Mouse (Mus musculus) neural tube, embryonic 10.5 days (tissue): Measurements from ENCODE around the gene Pabpn1.

Experiments used
- DNase-seq: peaks from one replicate; pipeline ENCODE4 v3.0.0-alpha.2; 2017; ENCODE audit warnings: low spot score; ENCODE audit errors: extremely low spot score

The Pabpn1 gene

GRCm38 (mm10) chr14:54892200-54892599, at the start of gene Pabpn1:
Pabpn1 (plus strand) TSS chr14:54892500.
- DNase-seq = no peak

GRCm38 (mm10) chr14:54843461-54843860, 48.8 kb upstream of the Pabpn1 start:
- peak; percentile 20 for DNase-seq

- DNase-seq = no peak
Observed at GRCm38 (mm10) chr14:54855726-54856125, 36.6 kb upstream of the Pabpn1 start.

DNA sequence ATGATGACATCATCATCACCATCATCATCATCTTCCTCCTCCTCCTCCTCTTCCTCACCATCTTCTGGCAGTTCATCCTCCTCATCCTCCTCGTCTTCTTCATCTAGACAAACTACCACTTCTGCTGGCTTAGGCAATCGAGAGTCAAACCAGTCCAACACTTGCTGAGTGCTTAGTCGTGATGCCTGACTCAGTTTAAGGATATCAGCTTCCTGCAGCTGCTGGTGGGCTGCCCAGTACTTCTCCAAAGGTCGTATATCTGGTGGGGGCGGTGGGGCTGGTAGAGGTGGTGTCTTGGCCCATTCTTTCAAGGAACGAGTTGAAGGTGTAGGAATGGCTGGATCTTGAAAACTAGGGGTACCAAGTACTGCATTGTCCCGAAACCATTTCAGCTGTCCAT, 35.6 kb upstream of the Pabpn1 start:
- DNase-seq = no peak

GRCm38 (mm10) chr14:54857891-54858290, 34.4 kb upstream of the Pabpn1 start:
- no peak for DNase-seq

DNA sequence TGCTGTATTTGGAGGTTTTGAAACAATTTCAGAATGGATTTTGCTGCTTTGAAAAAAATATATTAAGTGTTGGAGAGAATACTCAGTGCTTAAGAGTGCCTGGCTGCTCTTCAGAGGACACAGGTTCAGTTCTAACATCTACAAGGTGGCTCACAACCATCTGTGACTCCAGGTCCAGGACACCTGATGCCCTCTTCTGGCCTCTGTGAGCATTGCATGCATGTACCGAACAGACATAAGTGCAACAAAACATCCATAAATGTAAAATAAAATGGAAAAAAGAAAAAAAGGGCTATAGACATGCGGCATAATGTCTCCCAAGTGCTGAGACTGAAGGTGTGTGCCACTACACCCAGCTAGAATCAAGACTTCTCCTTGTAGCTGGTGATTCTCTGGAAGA, 31.8 kb upstream of the Pabpn1 start:
- DNase-seq = peak; percentile 56

DNA sequence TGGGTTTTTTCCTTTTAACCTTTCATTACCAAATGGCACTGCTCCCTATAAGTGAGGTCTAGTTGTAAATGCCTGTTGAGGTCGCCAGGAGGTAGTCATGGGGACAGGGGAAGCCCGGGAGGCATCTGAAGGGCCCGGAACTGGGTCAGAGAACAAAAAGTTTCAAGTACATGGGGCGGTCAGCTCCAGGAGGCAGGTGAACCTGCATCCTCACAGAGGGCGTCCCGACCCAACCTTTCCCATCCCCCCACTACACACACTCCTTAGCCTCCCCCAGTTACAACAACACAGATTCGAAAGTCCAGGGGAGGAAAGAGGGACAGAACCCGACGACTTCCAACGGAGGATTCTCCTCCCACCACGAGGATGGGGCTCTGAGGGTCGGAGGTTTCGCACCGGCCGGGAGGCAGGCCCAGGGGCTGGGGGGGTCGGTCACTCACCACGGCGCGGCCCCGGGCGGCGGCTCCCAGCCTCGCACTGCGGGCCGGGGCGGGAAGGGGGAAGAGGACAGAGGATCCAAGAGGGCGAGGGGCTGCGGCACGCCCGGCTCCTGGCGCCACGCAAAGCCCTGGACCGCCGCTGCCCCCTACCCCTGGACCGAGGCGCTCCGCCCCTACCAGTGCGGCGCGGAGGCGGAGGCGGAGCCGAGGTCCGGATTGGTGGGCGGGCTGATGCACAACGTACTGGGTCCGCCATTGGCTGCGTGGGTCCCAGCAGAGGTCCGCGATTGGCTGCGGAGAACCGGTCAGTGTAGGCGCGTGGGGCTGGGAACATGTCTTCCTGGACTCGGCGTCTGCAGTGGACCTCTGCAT, 28.6 kb upstream of the Pabpn1 start:
- DNase-seq = peak; percentile 94

GRCm38 (mm10) chr14:54864313-54865036, 27.8 kb upstream of the Pabpn1 start:
- peak; percentile 15 for DNase-seq

DNA sequence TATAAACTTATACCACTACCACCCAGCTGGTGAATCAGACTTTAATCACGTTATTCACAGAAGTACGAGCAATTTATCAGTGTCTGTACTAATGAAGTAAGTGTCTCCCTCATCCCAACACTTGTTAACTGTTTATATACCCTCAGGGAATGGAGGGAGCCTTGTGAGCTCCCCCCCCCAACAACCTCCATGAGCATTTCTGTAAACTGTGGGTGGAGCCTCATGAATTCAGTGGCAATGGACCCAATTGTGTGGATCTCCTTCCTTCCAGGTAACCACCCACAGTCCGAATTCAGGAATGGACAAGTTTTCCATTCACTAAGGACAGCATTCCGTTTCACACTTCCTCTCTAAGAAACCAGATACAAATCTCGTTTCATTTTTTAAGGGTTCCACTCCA, 26.7 kb upstream of the Pabpn1 start:
- no peak for DNase-seq

DNA sequence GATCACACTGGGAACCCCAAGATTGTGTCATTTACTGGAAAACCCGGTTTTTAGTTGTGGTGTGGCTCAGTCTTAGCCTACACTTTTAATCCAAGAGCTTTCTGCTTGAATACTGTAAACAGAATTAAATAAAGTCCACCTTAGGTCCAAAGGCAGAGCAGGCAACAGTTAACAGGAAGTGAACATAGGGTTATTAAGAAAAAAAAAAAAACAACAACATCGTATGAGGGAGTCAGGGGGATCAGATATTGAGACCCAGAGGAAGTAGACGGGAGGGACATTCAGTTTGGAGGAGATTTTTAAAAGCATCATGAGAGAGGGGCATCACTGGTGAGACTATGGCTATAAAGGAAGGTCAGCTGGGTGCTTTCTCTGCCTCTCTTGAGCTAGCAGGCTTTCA, 26.0 kb upstream of the Pabpn1 start:
- DNase-seq = no peak

- peak; percentile 27 for DNase-seq
Observed at GRCm38 (mm10) chr14:54866936-54867335, 25.4 kb upstream of the Pabpn1 start.

DNA sequence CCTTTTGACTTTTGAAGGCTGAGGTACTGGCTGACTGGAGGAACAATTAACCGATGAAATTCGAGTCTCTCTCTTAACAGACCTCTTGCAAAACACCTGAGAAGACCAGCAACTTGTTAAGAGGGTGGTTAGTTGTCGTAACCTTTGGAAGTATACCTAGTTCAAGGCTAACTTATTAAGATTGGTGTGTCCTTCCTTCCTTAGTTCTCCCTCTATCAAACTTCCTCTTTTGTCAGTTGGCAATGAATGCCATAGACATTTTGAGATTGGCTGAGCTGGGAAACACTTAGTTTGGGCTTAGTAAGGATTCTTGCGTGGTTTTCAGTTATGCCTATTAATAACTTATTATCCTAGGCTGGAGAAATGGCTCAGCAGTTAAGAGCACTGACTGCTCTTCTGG, 24.3 kb upstream of the Pabpn1 start:
- DNase-seq = no peak

DNA sequence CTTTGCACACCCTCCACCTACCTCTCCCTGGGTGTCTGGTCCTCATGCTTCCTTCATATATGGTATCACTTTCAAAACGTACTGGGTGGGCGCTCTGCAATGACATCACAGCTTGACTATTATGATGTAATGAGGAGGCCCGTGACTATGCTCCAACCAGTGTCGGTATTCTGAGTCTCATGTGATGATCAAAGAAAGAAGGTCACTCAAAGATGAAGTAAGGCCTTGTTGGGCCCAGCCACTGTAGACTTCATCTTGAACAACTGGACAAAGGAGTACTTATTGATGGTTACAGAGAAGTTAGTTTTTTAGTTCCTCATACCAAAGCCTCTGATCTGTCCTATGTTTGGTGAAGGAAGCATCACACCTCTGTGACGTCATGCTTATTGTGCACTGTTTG, 21.4 kb upstream of the Pabpn1 start, which contains the start of gene Homez:
Homez (minus strand) TSS at position 101 of the 400 bp plus-strand sequence.
- DNase-seq = no peak

GRCm38 (mm10) chr14:54874165-54874564, 18.1 kb upstream of the Pabpn1 start:
- DNase-seq = no peak

GRCm38 (mm10) chr14:54875844-54876538, 16.3 kb upstream of the Pabpn1 start:
- no peak for DNase-seq

DNA sequence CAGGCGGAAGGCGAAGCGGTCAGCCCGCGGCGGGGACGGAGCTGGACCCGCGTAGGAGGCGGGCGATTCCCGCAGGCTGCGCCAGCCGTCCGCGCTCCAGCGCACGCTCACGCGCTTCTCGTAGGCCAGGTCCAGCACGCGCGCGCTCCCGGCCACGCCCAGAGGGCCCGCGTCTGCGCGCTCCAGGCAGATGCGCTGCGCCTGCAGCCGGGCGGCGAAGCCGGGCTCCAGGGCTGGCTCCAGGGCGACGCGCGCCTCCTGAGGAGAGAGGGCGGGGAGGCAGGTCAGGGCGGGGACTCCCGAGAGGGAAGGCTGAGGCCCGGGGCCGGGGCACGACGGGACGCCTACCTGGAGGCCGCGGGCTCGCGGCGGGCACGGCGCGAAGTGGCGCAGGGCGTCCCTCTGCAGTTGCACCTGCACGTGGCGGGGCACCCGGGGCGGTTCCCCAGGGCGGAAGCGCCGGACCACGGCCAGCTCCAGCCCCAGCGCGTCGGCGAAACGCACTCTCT, 15.7 kb upstream of the Pabpn1 start:
- DNase-seq = peak; percentile 88

GRCm38 (mm10) chr14:54877048-54877715, 15.1 kb upstream of the Pabpn1 start, which contains the start of gene Ppp1r3e:
Ppp1r3e (minus strand) TSS chr14:54877550.
- DNase-seq = peak; percentile 79

- peak; percentile 88 for DNase-seq
Observed at GRCm38 (mm10) chr14:54883154-54884021, 8.9 kb upstream of the Pabpn1 start, which contains the start of the genes Bcl2l2 and Gm20521. Bcl2l2 (plus strand) TSS chr14:54883377. Gm20521 (plus strand) TSS chr14:54883441.

GRCm38 (mm10) chr14:54884022-54884712, 8.1 kb upstream of the Pabpn1 start:
- DNase-seq = no peak
